Mouse (Mus musculus) spleen, adult 2 months (tissue): Measurements from ENCODE around the gene Wdr13.

ENCODE experiments used
- CTCF ChIP-seq: fragments of 200-500 bp; IDR thresholded peaks from 2 replicates; pipeline ENCODE4 v1.5.1; 2011; ENCODE audit warnings: mild to moderate bottlenecking, inconsistent platforms; ENCODE audit not compliant: insufficient read depth, insufficient read length, insufficient replicate concordance; ENCODE audit errors: extremely low read depth
- POLR2A ChIP-seq: fragments of 200-500 bp; IDR thresholded peaks from 2 replicates; pipeline ENCODE4 v1.6.1; 2011; ENCODE audit warnings: low read depth, low read length, inconsistent platforms

DNA sequence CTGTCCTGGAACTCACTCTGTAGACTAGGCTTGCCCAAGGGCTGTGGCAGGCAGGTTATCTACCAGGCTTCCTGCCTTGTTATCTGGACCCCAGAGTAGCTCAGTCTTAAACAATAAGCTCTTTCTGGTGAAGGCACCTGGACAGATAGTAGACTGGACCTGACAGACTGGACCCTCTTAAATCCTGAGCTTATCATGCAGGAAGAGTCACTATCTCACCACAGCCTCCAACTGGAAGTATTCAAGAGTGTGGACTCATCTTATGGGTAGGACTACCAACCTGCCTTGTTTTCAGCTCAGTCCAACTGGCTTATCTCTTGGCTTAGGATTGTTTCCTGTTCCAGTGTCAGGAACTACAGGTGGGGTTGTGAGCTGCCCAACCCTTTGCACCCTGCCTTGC, 15.4 kb downstream of the Wdr13 start:
- no peak for TF ChIP-seq POLR2A
- no peak for TF ChIP-seq CTCF
